Mouse (Mus musculus): ENCODE results near the gene Ralgps1.

Ralgps1 gene

GRCm38 (mm10) chr2:33370777-33371647 lies at the start of gene Ralgps1:
Gene Ralgps1 (minus strand): TSS chr2:33371486.
- DNase-seq (ENCODE audit: extremely low spot score, low spot score): peak; percentile 94

- DNase-seq (ENCODE audit: extremely low spot score, low spot score): no peak
These were observed 46.2 kb upstream of the Ralgps1 start for GRCm38 (mm10) chr2:33417454-33417853.

GRCm38 (mm10) chr2:33414019-33414418 lies 42.7 kb upstream of the Ralgps1 start:
- DNase-seq (ENCODE audit: extremely low spot score, low spot score): no peak

- DNase-seq (ENCODE audit: extremely low spot score, low spot score): no peak
These were observed 40.8 kb upstream of the Ralgps1 start for GRCm38 (mm10) chr2:33412111-33412510.

- no peak for DNase-seq (ENCODE audit: extremely low spot score, low spot score)
These were observed 32.3 kb upstream of the Ralgps1 start for GRCm38 (mm10) chr2:33403511-33404003.

GRCm38 (mm10) chr2:33402638-33403037 lies 31.4 kb upstream of the Ralgps1 start:
- DNase-seq (ENCODE audit: extremely low spot score, low spot score): no peak

- DNase-seq (ENCODE audit: extremely low spot score, low spot score): peak; percentile 52
These were observed 30.9 kb upstream of the Ralgps1 start for GRCm38 (mm10) chr2:33402236-33402635.

GRCm38 (mm10) chr2:33401217-33401616 lies 29.9 kb upstream of the Ralgps1 start:
- no peak for DNase-seq (ENCODE audit: extremely low spot score, low spot score)

GRCm38 (mm10) chr2:33400541-33400940 lies 29.3 kb upstream of the Ralgps1 start:
- no peak for DNase-seq (ENCODE audit: extremely low spot score, low spot score)

GRCm38 (mm10) chr2:33399091-33399490 lies 27.8 kb upstream of the Ralgps1 start:
- DNase-seq (ENCODE audit: extremely low spot score, low spot score): no peak

- DNase-seq (ENCODE audit: extremely low spot score, low spot score): no peak
These were observed 25.8 kb upstream of the Ralgps1 start for GRCm38 (mm10) chr2:33397036-33397435.

GRCm38 (mm10) chr2:33395053-33395452 lies 23.8 kb upstream of the Ralgps1 start:
- DNase-seq (ENCODE audit: extremely low spot score, low spot score): no peak

- DNase-seq (ENCODE audit: extremely low spot score, low spot score): no peak
These were observed 22.8 kb upstream of the Ralgps1 start for GRCm38 (mm10) chr2:33393951-33394635.

- DNase-seq (ENCODE audit: extremely low spot score, low spot score): no peak
These were observed 21.7 kb upstream of the Ralgps1 start for GRCm38 (mm10) chr2:33393021-33393420.

- DNase-seq (ENCODE audit: extremely low spot score, low spot score): no peak
These were observed 542 bp upstream of the Ralgps1 start for GRCm38 (mm10) chr2:33371648-33372408.

GRCm38 (mm10) chr2:33370276-33370776 lies 960 bp downstream of the Ralgps1 start:
- no peak for DNase-seq (ENCODE audit: extremely low spot score, low spot score)

GRCm38 (mm10) chr2:33369453-33369852 lies 1.8 kb downstream of the Ralgps1 start:
- no peak for DNase-seq (ENCODE audit: extremely low spot score, low spot score)

- no peak for DNase-seq (ENCODE audit: extremely low spot score, low spot score)
These were observed 2.8 kb downstream of the Ralgps1 start for GRCm38 (mm10) chr2:33368486-33368885.

GRCm38 (mm10) chr2:33365703-33366471 lies 5.4 kb downstream of the Ralgps1 start:
- DNase-seq (ENCODE audit: extremely low spot score, low spot score): no peak

- DNase-seq (ENCODE audit: extremely low spot score, low spot score): no peak
These were observed 6.6 kb downstream of the Ralgps1 start for GRCm38 (mm10) chr2:33364656-33365055.

GRCm38 (mm10) chr2:33363890-33364289 lies 7.4 kb downstream of the Ralgps1 start:
- DNase-seq (ENCODE audit: extremely low spot score, low spot score): no peak

All from neural tube, embryonic 10.5 days (tissue).